Mouse (Mus musculus): ENCODE measurements around the gene Odf3l1. TPM values are rescaled to one million over a fixed set of nuclear protein-coding genes. Genes with fewer than 3 reads are reported as not detected.

The Odf3l1 gene
- total and polyA plus RNA-seq, 2 experiments from 2014 or later, result 0.36 TPM; not detected in 1

GRCm38 (mm10) chr9:56847523-56847922 is 17.0 kb downstream of the Odf3l1 start:
- no peak overlapping the region for H3K27ac ChIP-seq (ENCODE audit: low read depth)
- WGBS, result 17% methylated on average over 3 of the region's 3 CpGs
- H3K9ac ChIP-seq (replicated peaks; ENCODE audit: low read depth, low read length), result no peak overlapping the region
- H3K27me3 ChIP-seq (ENCODE audit: control insufficient read depth, insufficient read depth, low read length), result peaks cover 6% of the 10 kb centered on the region; the same call in 1 of the 2 replicates
- no peak overlapping the region for H3K4me2 ChIP-seq (ENCODE audit: low read depth, low read length)
- H3K9me3 ChIP-seq (replicated peaks; ENCODE audit: control insufficient read depth, low read length), result no peaks in the 10 kb centered on the region
- peak; percentile 85 for TF ChIP-seq CTCF (IDR thresholded peaks at IDR 0.05; ENCODE audit: low read depth)
- no peak for TF ChIP-seq EP300 (IDR thresholded peaks at IDR 0.05; ENCODE audit: low read depth)
- ATAC-seq (ENCODE audit: insufficient read depth, low read depth) (0 out of 2 replicates have a peak, but pooled peaks have one; percentile 21), DNase-seq (ENCODE audit: low spot score) (peak; percentile 73)
- no peak overlapping the region for H3K4me3 ChIP-seq (ENCODE audit: low read depth, low read length)
- no peaks in the 10 kb centered on the region for H3K36me3 ChIP-seq (replicated peaks; ENCODE audit: control insufficient read depth, insufficient read depth, low read length)
- H3K4me1 ChIP-seq (ENCODE audit: control insufficient read depth, insufficient read depth), result peaks cover 19% of the 10 kb centered on the region

- Histone ChIP-seq H3K9me3 (replicated peaks; ENCODE audit: control insufficient read depth, low read length) (no peaks in the 10 kb centered on the region), H3K27me3 (ENCODE audit: control insufficient read depth, insufficient read depth, low read length) (peaks cover 6% of the 10 kb centered on the region; the same call in 1 of the 2 replicates), H3K9ac (replicated peaks; ENCODE audit: low read depth, low read length) (no peak overlapping the region), H3K27ac (ENCODE audit: low read depth) (no peak overlapping the region), H3K4me3 (ENCODE audit: low read depth, low read length) (no peak overlapping the region), H3K36me3 (replicated peaks; ENCODE audit: control insufficient read depth, insufficient read depth, low read length) (no peaks in the 10 kb centered on the region), H3K4me1 (ENCODE audit: control insufficient read depth, insufficient read depth) (0 out of 2 replicates have a peak, but pooled peaks cover 5% of the 10 kb centered on the region), H3K4me2 (ENCODE audit: low read depth, low read length) (no peak overlapping the region)
- ATAC-seq (ENCODE audit: insufficient read depth, low read depth) (no peak), DNase-seq (ENCODE audit: low spot score) (no peak)
- 64% methylated on average over 8 of the region's 8 CpGs for WGBS
- TF ChIP-seq CTCF (IDR thresholded peaks at IDR 0.05; ENCODE audit: low read depth), result no peak
- no peak for TF ChIP-seq EP300 (IDR thresholded peaks at IDR 0.05; ENCODE audit: low read depth)
Measured at GRCm38 (mm10) chr9:56844644-56845043, 19.8 kb downstream of the Odf3l1 start.

- Histone ChIP-seq H3K36me3 (replicated peaks; ENCODE audit: control insufficient read depth, insufficient read depth, low read length) (no peaks in the 10 kb centered on the region), H3K27ac (ENCODE audit: low read depth) (no peak overlapping the region), H3K9me3 (replicated peaks; ENCODE audit: control insufficient read depth, low read length) (no peaks in the 10 kb centered on the region), H3K4me3 (ENCODE audit: low read depth, low read length) (no peak overlapping the region), H3K9ac (replicated peaks; ENCODE audit: low read depth, low read length) (no peak overlapping the region), H3K4me1 (ENCODE audit: control insufficient read depth, insufficient read depth) (0 out of 2 replicates have a peak, but pooled peaks cover 5% of the 10 kb centered on the region), H3K4me2 (ENCODE audit: low read depth, low read length) (no peak overlapping the region), H3K27me3 (ENCODE audit: control insufficient read depth, insufficient read depth, low read length) (peaks cover 6% of the 10 kb centered on the region; the same call in 1 of the 2 replicates)
- no peak for TF ChIP-seq EP300 (IDR thresholded peaks at IDR 0.05; ENCODE audit: low read depth)
- peak; percentile 95 for TF ChIP-seq CTCF (IDR thresholded peaks at IDR 0.05; ENCODE audit: low read depth)
- 37% methylated on average over 7 of the region's 7 CpGs for WGBS
- peak; percentile 75 for DNase-seq (ENCODE audit: low spot score)
- ATAC-seq (ENCODE audit: insufficient read depth, low read depth), result peak; percentile 34; the same call in 1 of the 2 replicates
Measured at GRCm38 (mm10) chr9:56843679-56844188, 20.7 kb downstream of the Odf3l1 start.

- 52% methylated on average over 3 of the region's 3 CpGs for WGBS
- Histone ChIP-seq H3K4me3 (ENCODE audit: low read depth, low read length) (no peak overlapping the region), H3K27me3 (ENCODE audit: control insufficient read depth, insufficient read depth, low read length) (peaks cover 6% of the 10 kb centered on the region; the same call in 1 of the 2 replicates), H3K4me1 (ENCODE audit: control insufficient read depth, insufficient read depth) (0 out of 2 replicates have a peak, but pooled peaks cover 5% of the 10 kb centered on the region), H3K9me3 (replicated peaks; ENCODE audit: control insufficient read depth, low read length) (no peaks in the 10 kb centered on the region), H3K27ac (ENCODE audit: low read depth) (no peak overlapping the region), H3K36me3 (replicated peaks; ENCODE audit: control insufficient read depth, insufficient read depth, low read length) (no peaks in the 10 kb centered on the region), H3K9ac (replicated peaks; ENCODE audit: low read depth, low read length) (no peak overlapping the region), H3K4me2 (ENCODE audit: low read depth, low read length) (no peak overlapping the region)
- ATAC-seq (ENCODE audit: insufficient read depth, low read depth) (no peak), DNase-seq (ENCODE audit: low spot score) (no peak)
- TF ChIP-seq EP300 (IDR thresholded peaks at IDR 0.05; ENCODE audit: low read depth), result no peak
- TF ChIP-seq CTCF (IDR thresholded peaks at IDR 0.05; ENCODE audit: low read depth), result no peak
Measured at GRCm38 (mm10) chr9:56842303-56842719, 22.2 kb downstream of the Odf3l1 start.

GRCm38 (mm10) chr9:56841864-56842263 is 22.6 kb downstream of the Odf3l1 start:
- Histone ChIP-seq H3K27me3 (ENCODE audit: control insufficient read depth, insufficient read depth, low read length) (peaks cover 6% of the 10 kb centered on the region; the same call in 1 of the 2 replicates), H3K27ac (ENCODE audit: low read depth) (no peak overlapping the region), H3K4me2 (ENCODE audit: low read depth, low read length) (no peak overlapping the region), H3K9me3 (replicated peaks; ENCODE audit: control insufficient read depth, low read length) (no peaks in the 10 kb centered on the region), H3K4me1 (ENCODE audit: control insufficient read depth, insufficient read depth) (0 out of 2 replicates have a peak, but pooled peaks cover 5% of the 10 kb centered on the region), H3K4me3 (ENCODE audit: low read depth, low read length) (no peak overlapping the region), H3K36me3 (replicated peaks; ENCODE audit: control insufficient read depth, insufficient read depth, low read length) (no peaks in the 10 kb centered on the region), H3K9ac (replicated peaks; ENCODE audit: low read depth, low read length) (no peak overlapping the region)
- no peak for ATAC-seq (ENCODE audit: insufficient read depth, low read depth)
- DNase-seq (ENCODE audit: low spot score), result no peak
- TF ChIP-seq EP300 (IDR thresholded peaks at IDR 0.05; ENCODE audit: low read depth), result no peak
- TF ChIP-seq CTCF (IDR thresholded peaks at IDR 0.05; ENCODE audit: low read depth), result no peak

GRCm38 (mm10) chr9:56840721-56841120 is 23.8 kb downstream of the Odf3l1 start:
- Histone ChIP-seq H3K9ac (replicated peaks; ENCODE audit: low read depth, low read length) (no peak overlapping the region), H3K27ac (ENCODE audit: low read depth) (no peak overlapping the region), H3K36me3 (replicated peaks; ENCODE audit: control insufficient read depth, insufficient read depth, low read length) (no peaks in the 10 kb centered on the region), H3K27me3 (ENCODE audit: control insufficient read depth, insufficient read depth, low read length) (peaks cover 6% of the 10 kb centered on the region; the same call in 1 of the 2 replicates), H3K4me1 (ENCODE audit: control insufficient read depth, insufficient read depth) (peaks cover 7% of the 10 kb centered on the region), H3K4me2 (ENCODE audit: low read depth, low read length) (no peak overlapping the region), H3K4me3 (ENCODE audit: low read depth, low read length) (no peak overlapping the region), H3K9me3 (replicated peaks; ENCODE audit: control insufficient read depth, low read length) (no peaks in the 10 kb centered on the region)
- no peak for ATAC-seq (ENCODE audit: insufficient read depth, low read depth)
- 81% methylated on average over 5 of the region's 5 CpGs for WGBS
- no peak for DNase-seq (ENCODE audit: low spot score)
- TF ChIP-seq CTCF (IDR thresholded peaks at IDR 0.05; ENCODE audit: low read depth), result no peak
- no peak for TF ChIP-seq EP300 (IDR thresholded peaks at IDR 0.05; ENCODE audit: low read depth)

Measured in heart, postnatal 0 days (tissue).